Mouse (Mus musculus): ENCODE results near the gene Spock2. TPM values are rescaled to one million over a fixed set of nuclear protein-coding genes. Genes with fewer than 3 reads are reported as not detected.

The Spock2 gene
- total and polyA plus RNA-seq, 3 experiments = 0.10 to 0.13 TPM; not detected in 1

DNA sequence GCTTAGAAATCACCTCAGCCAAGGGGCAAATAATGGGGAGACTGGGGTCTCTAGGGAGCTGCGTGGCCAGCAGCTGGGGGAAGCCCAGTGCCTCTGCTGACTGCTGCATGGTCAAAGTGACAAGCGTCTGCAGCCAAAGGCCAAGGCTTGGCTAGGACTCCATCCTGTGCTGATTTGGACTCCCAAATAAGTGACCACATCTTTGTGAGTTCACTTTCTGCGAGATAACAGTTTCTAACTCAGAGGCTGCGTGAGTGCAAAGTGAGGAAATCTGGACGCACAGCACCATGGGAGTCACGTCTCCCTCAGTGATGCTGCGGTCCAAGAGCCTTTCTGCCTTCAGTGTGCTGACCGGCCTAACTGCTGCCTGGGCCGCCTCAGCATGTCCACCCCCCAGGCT lies 22.3 kb downstream of the Spock2 start:
- Histone ChIP-seq H3K9me3 (replicated peaks; ENCODE audit: low read length) (no peaks in the 10 kb centered on the region), H3K27ac (ENCODE audit: insufficient read depth, low read depth) (no peak overlapping the region), H3K4me2 (ENCODE audit: insufficient read depth, low read depth, poor library complexity, severe bottlenecking) (no peak overlapping the region), H3K9ac (ENCODE audit: insufficient read depth, low read depth) (no peak overlapping the region), H3K4me1 (ENCODE audit: control insufficient read depth in 1 of 2, insufficient read depth in 2 of 2) (peaks cover 5 to 19% of the 10 kb centered on the region in 2 experiments; a peak in 2 of 4 replicates), H3K36me3 (replicated peaks in 1 of 2; ENCODE audit: control insufficient read depth in 1 of 2, insufficient read depth in 1 of 2, low read length in 1 of 2) (no peaks in the 10 kb centered on the region), H3K27me3 (replicated peaks) (no peaks in the 10 kb centered on the region), H3K4me3 (replicated peaks in 1 of 3; ENCODE audit: low read depth in 2 of 3, low read length in 2 of 3, poor library complexity in 1 of 3) (no peak overlapping the region), H3K79me2 (replicated peaks; ENCODE audit: control insufficient read depth, extremely low read depth, insufficient read depth, poor library complexity, severe bottlenecking) (no peaks in the 10 kb centered on the region)
- in situ Hi-C loops (cut with MboI; ENCODE audit: low pct_ligation_motif_present, low pct_unique_long_range_greater_than_20kb, low sequenced_read_pairs) = no loop called here
- TF ChIP-seq MAZ (IDR thresholded peaks at IDR 0.05; ENCODE audit: low read depth, low read length) (no peak), USF2 (conservative IDR thresholded peaks at IDR 0.05; ENCODE audit: low read depth, low read length) (no peak), KAT2A (IDR thresholded peaks at IDR 0.05; ENCODE audit: insufficient replicate concordance, low read length) (no peak), JUND (conservative IDR thresholded peaks at IDR 0.05; ENCODE audit: low read depth, low read length) (no peak), ZKSCAN1 (IDR thresholded peaks at IDR 0.05; ENCODE audit: borderline replicate concordance, low read depth, low read length) (no peak), PAX5 (IDR thresholded peaks at IDR 0.05; ENCODE audit: low read length) (no peak), TCF12 (IDR thresholded peaks at IDR 0.05; ENCODE audit: low read depth, low read length) (no peak)
- DNase-seq (ENCODE audit: extremely low read depth) = no peak
- dilution Hi-C loops (cut with MboI; ENCODE audit: extremely low pct_ligation_motif_present, extremely low pct_unique_long_range_greater_than_20kb, low sequenced_read_pairs) = no loop called here

DNA sequence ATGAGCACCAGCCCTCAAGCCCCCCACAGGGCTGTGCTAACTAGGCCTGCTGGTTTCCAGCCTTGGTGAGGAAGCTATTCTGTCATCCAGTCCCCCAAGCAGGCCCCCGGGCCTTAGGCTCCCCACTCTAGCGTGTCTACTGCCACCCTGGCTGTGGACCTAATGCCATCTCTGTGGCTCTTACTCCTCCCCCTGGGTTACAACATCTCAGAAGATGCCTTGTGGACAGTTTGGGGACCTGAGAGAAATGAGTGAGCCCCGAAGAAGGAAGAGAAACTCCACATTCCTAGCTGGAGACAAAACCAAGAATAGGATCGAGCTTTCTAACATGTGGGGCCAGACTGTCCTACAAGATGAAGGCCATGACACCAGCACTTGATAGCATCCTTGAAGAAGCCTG lies 24.5 kb downstream of the Spock2 start:
- no peak overlapping the region for H3K4me3 ChIP-seq (replicated peaks in 1 of 3; ENCODE audit: low read depth in 2 of 3, low read length in 2 of 3, poor library complexity in 1 of 3)
- in situ Hi-C loops (cut with MboI; ENCODE audit: low pct_ligation_motif_present, low pct_unique_long_range_greater_than_20kb, low sequenced_read_pairs) = no loop called here
- dilution Hi-C loops (cut with MboI; ENCODE audit: extremely low pct_ligation_motif_present, extremely low pct_unique_long_range_greater_than_20kb, low sequenced_read_pairs) = no loop called here
- H3K79me2 ChIP-seq (replicated peaks; ENCODE audit: control insufficient read depth, extremely low read depth, insufficient read depth, poor library complexity, severe bottlenecking) = no peaks in the 10 kb centered on the region
- no peaks in the 10 kb centered on the region for H3K9me3 ChIP-seq (replicated peaks; ENCODE audit: low read length)
- H3K27me3 ChIP-seq (replicated peaks) = no peaks in the 10 kb centered on the region
- TF ChIP-seq MXI1 (IDR thresholded peaks at IDR 0.05; ENCODE audit: low read depth, low read length) = no peak
- no peak for TF ChIP-seq MEF2A (IDR thresholded peaks at IDR 0.05; ENCODE audit: borderline replicate concordance, low read depth, low read length)
- TF ChIP-seq MAX (IDR thresholded peaks at IDR 0.05; ENCODE audit: low read length) = no peak
- no peak for TF ChIP-seq CHD2 (IDR thresholded peaks at IDR 0.05; ENCODE audit: low read length)
- no peak for TF ChIP-seq SMC3 (IDR thresholded peaks at IDR 0.05; ENCODE audit: low read depth, low read length)
- TF ChIP-seq SIN3A (IDR thresholded peaks at IDR 0.05; ENCODE audit: low read length) = no peak
- H3K36me3 ChIP-seq (replicated peaks in 1 of 2; ENCODE audit: control insufficient read depth in 1 of 2, insufficient read depth in 1 of 2, low read length in 1 of 2) = no peaks in the 10 kb centered on the region
- no peak overlapping the region for H3K4me2 ChIP-seq (ENCODE audit: insufficient read depth, low read depth, poor library complexity, severe bottlenecking)
- H3K4me1 ChIP-seq (ENCODE audit: control insufficient read depth in 1 of 2, insufficient read depth in 2 of 2) = peaks cover 5 to 25% of the 10 kb centered on the region in 2 experiments; a peak in 2 of 4 replicates
- H3K9ac ChIP-seq (ENCODE audit: insufficient read depth, low read depth) = no peak overlapping the region
- DNase-seq (ENCODE audit: extremely low read depth) = no peak
- H3K27ac ChIP-seq (ENCODE audit: insufficient read depth, low read depth) = no peak overlapping the region

DNA sequence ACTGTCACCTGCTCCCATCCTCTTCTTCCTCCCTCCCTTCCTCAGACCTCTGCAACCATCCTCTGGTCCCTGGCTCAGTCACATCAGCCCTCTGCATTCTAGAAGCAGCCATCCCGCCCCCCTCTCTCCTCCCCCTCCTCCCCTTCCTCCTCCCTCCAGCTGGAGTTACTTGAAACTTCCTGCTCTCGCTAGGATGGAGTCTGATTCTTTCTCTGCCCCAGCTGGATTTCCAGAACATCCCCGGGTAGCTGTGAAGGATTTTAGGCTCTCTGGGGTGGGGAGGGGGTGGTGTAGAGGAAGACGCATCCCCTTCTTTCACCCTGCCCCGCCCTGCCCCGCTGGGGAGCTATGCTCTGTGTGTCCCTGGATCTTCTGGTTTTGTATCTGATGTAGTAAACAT lies 27.5 kb downstream of the Spock2 start:
- dilution Hi-C loops (cut with MboI; ENCODE audit: extremely low pct_ligation_motif_present, extremely low pct_unique_long_range_greater_than_20kb, low sequenced_read_pairs) = no loop called here
- H3K4me3 ChIP-seq (replicated peaks in 1 of 3; ENCODE audit: low read depth in 2 of 3, low read length in 2 of 3, poor library complexity in 1 of 3) = no peak overlapping the region
- no peak overlapping the region for H3K9ac ChIP-seq (ENCODE audit: insufficient read depth, low read depth)
- no peaks in the 10 kb centered on the region for H3K79me2 ChIP-seq (replicated peaks; ENCODE audit: control insufficient read depth, extremely low read depth, insufficient read depth, poor library complexity, severe bottlenecking)
- H3K27me3 ChIP-seq (replicated peaks) = no peaks in the 10 kb centered on the region
- no peak overlapping the region for H3K4me2 ChIP-seq (ENCODE audit: insufficient read depth, low read depth, poor library complexity, severe bottlenecking)
- no peaks in the 10 kb centered on the region for H3K9me3 ChIP-seq (replicated peaks; ENCODE audit: low read length)
- in situ Hi-C loops (cut with MboI; ENCODE audit: low pct_ligation_motif_present, low pct_unique_long_range_greater_than_20kb, low sequenced_read_pairs) = no loop called here
- DNase-seq (ENCODE audit: extremely low read depth) = no peak
- TF ChIP-seq MYC (IDR thresholded peaks at IDR 0.05; ENCODE audit: low read depth, low read length) = no peak
- no peaks in the 10 kb centered on the region for H3K36me3 ChIP-seq (replicated peaks in 1 of 2; ENCODE audit: control insufficient read depth in 1 of 2, insufficient read depth in 1 of 2, low read length in 1 of 2)
- no peak overlapping the region for H3K27ac ChIP-seq (ENCODE audit: insufficient read depth, low read depth)
- peaks cover under 1 to 26% of the 10 kb centered on the region in 2 experiments; a peak in 2 of 4 replicates for H3K4me1 ChIP-seq (ENCODE audit: control insufficient read depth in 1 of 2, insufficient read depth in 2 of 2)

Data from CH12.LX (cell line).